Mouse (Mus musculus): ENCODE measurements around the gene Yeats2.

GRCm38 (mm10) chr16:20160130-20160529 is 19.3 kb downstream of the Yeats2 start:
- no peak for TF ChIP-seq CTCF (IDR thresholded peaks at IDR 0.05; ENCODE audit: control insufficient read depth, insufficient read depth, insufficient read length)
- TF ChIP-seq MAX (IDR thresholded peaks at IDR 0.05), result no peak
- no peak for TF ChIP-seq CEBPB (IDR thresholded peaks at IDR 0.05; ENCODE audit: low read depth)
- TF ChIP-seq USF1 (IDR thresholded peaks at IDR 0.05; ENCODE audit: low read depth), result no peak
- no peak for TF ChIP-seq MYOG (IDR thresholded peaks at IDR 0.05; ENCODE audit: control insufficient read depth, extremely low read depth, insufficient read length)
- TF ChIP-seq FOSL1 (IDR thresholded peaks at IDR 0.05; ENCODE audit: insufficient read depth, low read length, poor library complexity, severe bottlenecking), result no peak
- TF ChIP-seq MYOD1 (IDR thresholded peaks at IDR 0.05; ENCODE audit: control insufficient read depth, insufficient read length, low read depth), result no peak
